Mouse (Mus musculus) frontal cortex, adult (tissue): Measurements from ENCODE around the gene Ano6.

Experiments
- ATAC-seq: cut with Nextera tagmentation; 2 replicates; pipeline ENCODE4 v1.9.2; 2017; ENCODE audit warnings: mild to moderate bottlenecking, moderate library complexity, mixed read lengths; ENCODE audit not compliant: low TSS enrichment

Ano6 gene

GRCm38 (mm10) chr15:95855953-95856352 lies 65.3 kb downstream of the Ano6 start:
- ATAC-seq: no peak

- peak; percentile 89 for ATAC-seq
These were observed 66.3 kb downstream of the Ano6 start for GRCm38 (mm10) chr15:95856684-95857595.

- ATAC-seq: no peak
These were observed 68.4 kb downstream of the Ano6 start for GRCm38 (mm10) chr15:95858876-95859655.

- no peak for ATAC-seq
These were observed 73.4 kb downstream of the Ano6 start for GRCm38 (mm10) chr15:95863865-95864660.

GRCm38 (mm10) chr15:95865311-95866100 lies 74.9 kb downstream of the Ano6 start:
- ATAC-seq: no peak

- no peak for ATAC-seq
These were observed 77.5 kb downstream of the Ano6 start for GRCm38 (mm10) chr15:95868172-95868571.

GRCm38 (mm10) chr15:95869611-95870010 lies 79.0 kb downstream of the Ano6 start:
- ATAC-seq: no peak

GRCm38 (mm10) chr15:95871631-95872030 lies 81.0 kb downstream of the Ano6 start:
- no peak for ATAC-seq

- no peak for ATAC-seq
These were observed 81.8 kb downstream of the Ano6 start for GRCm38 (mm10) chr15:95872447-95872846.

GRCm38 (mm10) chr15:95873276-95873675 lies 82.6 kb downstream of the Ano6 start:
- ATAC-seq: no peak

GRCm38 (mm10) chr15:95874216-95874615 lies 83.6 kb downstream of the Ano6 start:
- no peak for ATAC-seq

- ATAC-seq: no peak
These were observed 84.1 kb downstream of the Ano6 start for GRCm38 (mm10) chr15:95874726-95875125.

- ATAC-seq: no peak
These were observed 85.3 kb downstream of the Ano6 start for GRCm38 (mm10) chr15:95875898-95876297.

GRCm38 (mm10) chr15:95880616-95881151 lies 90.0 kb downstream of the Ano6 start:
- no peak for ATAC-seq

- ATAC-seq: no peak
These were observed 91.8 kb downstream of the Ano6 start for GRCm38 (mm10) chr15:95882436-95882835.

GRCm38 (mm10) chr15:95883559-95883958 lies 92.9 kb downstream of the Ano6 start:
- no peak for ATAC-seq

GRCm38 (mm10) chr15:95884658-95885620 lies 94.3 kb downstream of the Ano6 start:
- ATAC-seq: no peak

GRCm38 (mm10) chr15:95885953-95886820 lies 95.5 kb downstream of the Ano6 start:
- peak; percentile 76 for ATAC-seq

GRCm38 (mm10) chr15:95887365-95887764 lies 96.7 kb downstream of the Ano6 start:
- ATAC-seq: peak; percentile 88
